Mouse (Mus musculus) natural killer cell, adult 2 months (primary cell): ENCODE measurements around the gene Gid4.

Experiments used
- DNase-seq, 2 experiments: peaks; one replicate each; pipeline ENCODE4 v3.0.0; 2022; ENCODE audit warnings: low spot score in 2 of 2

Gene Gid4

GRCm38 (mm10) chr11:60416963-60417716, at the start of gene Gid4:
Gid4 (plus strand) TSS chr11:60417145.
- DNase-seq, result peak; percentile 98 to 99

- no peak for DNase-seq
These were observed 49.7 kb upstream of the Gid4 start for GRCm38 (mm10) chr11:60367256-60367655.

- no peak for DNase-seq
These were observed 48.0 kb upstream of the Gid4 start for GRCm38 (mm10) chr11:60368909-60369308.

- DNase-seq, result no peak
These were observed 47.5 kb upstream of the Gid4 start for GRCm38 (mm10) chr11:60369448-60369847.

GRCm38 (mm10) chr11:60370431-60370830, 46.5 kb upstream of the Gid4 start:
- no peak for DNase-seq

- DNase-seq, result no peak
These were observed 42.5 kb upstream of the Gid4 start for GRCm38 (mm10) chr11:60374481-60374880.

- DNase-seq, result no peak
These were observed 33.4 kb upstream of the Gid4 start for GRCm38 (mm10) chr11:60383518-60383917.

GRCm38 (mm10) chr11:60384762-60385421, 32.1 kb upstream of the Gid4 start:
- DNase-seq, result no peak

GRCm38 (mm10) chr11:60385946-60386345, 31.0 kb upstream of the Gid4 start:
- no peak for DNase-seq

- no peak for DNase-seq
These were observed 29.0 kb upstream of the Gid4 start for GRCm38 (mm10) chr11:60387944-60388343.

- DNase-seq, result no peak
These were observed 25.6 kb upstream of the Gid4 start for GRCm38 (mm10) chr11:60391346-60391745.

- DNase-seq, result no peak
These were observed 20.4 kb upstream of the Gid4 start for GRCm38 (mm10) chr11:60396546-60396945.

- no peak for DNase-seq
These were observed 19.8 kb upstream of the Gid4 start for GRCm38 (mm10) chr11:60397172-60397571.

GRCm38 (mm10) chr11:60406606-60407005, 10.3 kb upstream of the Gid4 start:
- DNase-seq, result no peak

GRCm38 (mm10) chr11:60412173-60412572, 4.8 kb upstream of the Gid4 start:
- DNase-seq, result peak; percentile 61 to 72

GRCm38 (mm10) chr11:60412921-60413320, 4.0 kb upstream of the Gid4 start:
- no peak for DNase-seq

- DNase-seq, result no peak
These were observed 369 bp upstream of the Gid4 start for GRCm38 (mm10) chr11:60416590-60416962.

- no peak for DNase-seq
These were observed 950 bp downstream of the Gid4 start, which contains the start of gene Atpaf2 for GRCm38 (mm10) chr11:60417717-60418472. Atpaf2 (minus strand) TSS chr11:60418457.

GRCm38 (mm10) chr11:60418473-60418803, 1.5 kb downstream of the Gid4 start:
- DNase-seq, result peak; percentile 15 to 22

GRCm38 (mm10) chr11:60422046-60422668, 5.2 kb downstream of the Gid4 start:
- peak in 1 of 2 experiments; percentile 11 for DNase-seq

- no peak for DNase-seq
These were observed 6.1 kb downstream of the Gid4 start for GRCm38 (mm10) chr11:60423006-60423405.

GRCm38 (mm10) chr11:60426417-60426816, 9.5 kb downstream of the Gid4 start:
- no peak for DNase-seq
